Mouse (Mus musculus): ENCODE data around the gene Lrrn2.

Gene Lrrn2

GRCm38 (mm10) chr1:132880161-132881005, at the start of gene Lrrn2:
TSS of gene Lrrn2 (plus strand) at chr1:132880273.
- no peak for DNase-seq

- no peak for DNase-seq
Measured at GRCm38 (mm10) chr1:132831963-132832362, 48.1 kb upstream of the Lrrn2 start.

GRCm38 (mm10) chr1:132834037-132834436, 46.0 kb upstream of the Lrrn2 start:
- DNase-seq: no peak

- no peak for DNase-seq
Measured at GRCm38 (mm10) chr1:132836895-132837294, 43.2 kb upstream of the Lrrn2 start.

GRCm38 (mm10) chr1:132837691-132838090, 42.4 kb upstream of the Lrrn2 start:
- no peak for DNase-seq

GRCm38 (mm10) chr1:132838371-132838770, 41.7 kb upstream of the Lrrn2 start:
- no peak for DNase-seq

- DNase-seq: no peak
Measured at GRCm38 (mm10) chr1:132843612-132844011, 36.5 kb upstream of the Lrrn2 start.

GRCm38 (mm10) chr1:132844088-132844804, 35.8 kb upstream of the Lrrn2 start:
- no peak for DNase-seq

- DNase-seq: no peak
Measured at GRCm38 (mm10) chr1:132845766-132846165, 34.3 kb upstream of the Lrrn2 start.

- no peak for DNase-seq
Measured at GRCm38 (mm10) chr1:132850809-132851208, 29.3 kb upstream of the Lrrn2 start.

GRCm38 (mm10) chr1:132851296-132851695, 28.8 kb upstream of the Lrrn2 start:
- no peak for DNase-seq

GRCm38 (mm10) chr1:132851771-132852170, 28.3 kb upstream of the Lrrn2 start:
- no peak for DNase-seq

- DNase-seq: no peak
Measured at GRCm38 (mm10) chr1:132853312-132853711, 26.8 kb upstream of the Lrrn2 start.

- DNase-seq: no peak
Measured at GRCm38 (mm10) chr1:132858516-132859383, 21.3 kb upstream of the Lrrn2 start.

GRCm38 (mm10) chr1:132864220-132864619, 15.9 kb upstream of the Lrrn2 start:
- DNase-seq: no peak

- DNase-seq: no peak
Measured at GRCm38 (mm10) chr1:132865585-132865984, 14.5 kb upstream of the Lrrn2 start.

GRCm38 (mm10) chr1:132870327-132870726, 9.7 kb upstream of the Lrrn2 start:
- no peak for DNase-seq

GRCm38 (mm10) chr1:132878951-132879610, 992 bp upstream of the Lrrn2 start:
- no peak for DNase-seq

- DNase-seq: no peak
Measured at GRCm38 (mm10) chr1:132879801-132880160, 292 bp upstream of the Lrrn2 start.

- DNase-seq: no peak
Measured at GRCm38 (mm10) chr1:132881041-132881761, 1.1 kb downstream of the Lrrn2 start.

- DNase-seq: no peak
Measured at GRCm38 (mm10) chr1:132881836-132882235, 1.8 kb downstream of the Lrrn2 start.

GRCm38 (mm10) chr1:132885701-132886100, 5.6 kb downstream of the Lrrn2 start:
- no peak for DNase-seq
